Mouse (Mus musculus) adrenal gland, postnatal 0 days (tissue): ENCODE results near the gene Msrb1. TPM values are rescaled to one million over a fixed set of nuclear protein-coding genes. Genes with fewer than 3 reads are reported as not detected.

ENCODE experiments used
- polyA plus RNA-seq: library from polyadenylated mRNA; unstranded; fragments of >200 nt; fragmentation: Nextera tagmentation; extraction: Ambion mirVana; gene quantifications from 2 replicates; pipeline ENCODE4 v1.2.1, GENCODE M21; 2015

Gene Msrb1
- 47.7 and 55.8 TPM in 2 replicates for polyA plus RNA-seq

DNA sequence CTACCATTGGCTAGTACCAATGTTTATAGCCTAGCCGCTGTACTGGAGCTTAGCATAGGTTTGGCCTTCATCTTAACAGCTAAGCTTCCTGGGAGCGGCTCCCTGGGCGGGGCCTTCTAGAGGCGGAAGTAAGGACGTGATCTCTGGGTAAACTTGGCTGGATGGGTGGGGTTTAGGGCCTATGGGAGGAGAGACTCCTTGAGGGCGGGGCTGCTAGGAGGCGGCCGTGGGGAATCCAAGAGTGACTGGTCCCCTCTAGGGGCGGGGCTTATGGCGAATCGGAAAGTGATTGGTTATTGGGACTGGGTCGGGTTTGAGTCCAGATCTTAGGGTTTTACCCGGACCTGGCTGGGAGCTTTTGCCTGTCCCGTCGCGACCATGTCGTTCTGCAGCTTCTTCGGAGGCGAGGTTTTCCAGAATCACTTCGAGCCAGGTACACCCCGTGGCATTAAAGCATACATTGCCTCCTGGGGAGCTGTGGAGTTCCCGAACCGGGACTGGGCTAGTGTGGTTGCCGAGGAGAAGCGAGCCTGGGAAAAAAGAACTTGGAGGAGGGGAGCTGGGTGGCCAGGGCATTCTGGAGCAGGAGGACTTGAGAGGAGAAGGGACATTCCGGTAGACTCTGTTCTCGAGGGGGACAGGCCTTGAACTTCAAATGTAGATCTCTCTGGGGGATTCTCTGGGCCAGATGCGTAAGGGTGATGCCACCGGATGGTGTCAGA is at the start of gene Msrb1:
Gene Msrb1, plus strand, starts transcription at position 313 of the 722 bp plus-strand sequence.

DNA sequence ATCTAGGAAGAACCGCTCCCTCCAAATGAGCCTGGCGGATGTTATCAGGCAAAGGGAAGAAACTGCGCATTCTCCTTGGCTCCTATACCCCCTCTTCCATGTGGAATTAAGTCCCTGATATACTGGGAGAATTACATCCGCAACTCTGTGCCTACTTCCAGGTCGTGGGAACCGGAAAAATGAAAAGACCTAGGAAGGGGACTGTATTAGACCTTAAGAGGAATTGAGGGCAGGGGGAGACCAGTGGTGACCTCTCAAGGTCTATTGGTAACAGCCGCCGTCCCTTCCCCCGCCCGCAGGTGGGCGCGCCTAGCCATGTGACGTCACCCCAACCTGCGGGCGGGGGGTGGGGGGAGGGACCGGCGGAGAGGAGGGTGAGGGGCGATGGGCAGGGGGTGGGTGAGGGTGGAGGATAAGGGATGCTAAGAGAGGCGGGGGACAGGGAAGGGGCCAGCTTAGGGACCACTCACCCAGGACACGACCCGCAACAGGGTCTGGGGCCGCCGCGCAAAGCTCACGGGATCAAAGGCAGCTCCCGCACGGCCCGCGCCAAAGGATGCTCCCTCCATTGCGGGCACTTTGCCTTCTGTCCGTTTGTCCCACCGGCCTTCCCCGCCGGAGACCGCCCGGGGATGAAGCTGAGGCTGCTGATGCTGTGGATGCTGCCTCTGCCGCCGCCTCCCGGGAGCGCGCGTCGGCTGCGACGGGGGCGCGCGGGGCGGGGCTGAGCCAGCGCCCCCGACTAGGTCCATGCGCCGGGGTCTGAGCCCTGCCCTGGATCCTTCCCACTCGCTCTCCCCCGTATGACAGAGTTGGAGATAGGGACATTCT is 47.0 kb upstream of the Msrb1 start, which contains the start of gene Syngr3:
Gene Syngr3, minus strand, starts transcription at position 705 of the 831 bp plus-strand sequence.

DNA sequence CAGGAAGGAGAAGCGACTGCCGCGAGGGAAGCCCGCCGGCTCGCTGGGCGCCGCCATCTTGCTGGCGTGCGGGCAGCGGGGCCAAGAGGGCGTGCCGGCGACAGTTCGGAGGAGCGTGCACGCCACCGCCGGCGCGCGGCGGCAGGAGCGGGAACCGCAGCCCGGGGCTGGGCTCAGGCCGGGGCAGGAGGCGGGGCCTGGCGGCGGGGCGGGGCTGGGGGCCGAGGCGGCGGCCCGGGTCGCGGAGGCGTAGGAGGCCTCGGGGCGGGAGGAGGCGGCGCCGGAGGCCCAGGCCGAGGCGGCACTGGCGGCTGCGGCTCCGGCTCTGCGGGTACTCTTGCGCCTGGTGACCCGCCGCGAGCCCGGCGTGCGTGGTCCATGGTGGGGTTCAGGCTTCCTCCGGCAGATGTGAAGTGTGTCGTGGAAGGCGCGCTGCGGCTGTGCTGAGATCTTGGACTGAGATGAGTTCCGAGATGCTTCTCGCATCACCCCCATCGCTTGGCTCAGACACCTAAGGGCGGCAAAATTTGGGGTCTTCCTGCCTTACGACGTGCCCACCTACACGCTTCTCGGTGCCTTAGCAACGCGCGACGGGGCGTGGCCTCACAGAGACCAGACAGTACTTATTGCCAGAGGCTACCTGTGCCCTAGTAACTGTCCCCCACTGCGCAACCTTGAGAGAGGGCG is 40.3 kb upstream of the Msrb1 start, which contains the start of the genes Gfer and Noxo1:
Gene Gfer, minus strand, starts transcription at position 146 of the 687 bp plus-strand sequence.
Gene Noxo1, plus strand, starts transcription at position 224 of the 687 bp plus-strand sequence.

DNA sequence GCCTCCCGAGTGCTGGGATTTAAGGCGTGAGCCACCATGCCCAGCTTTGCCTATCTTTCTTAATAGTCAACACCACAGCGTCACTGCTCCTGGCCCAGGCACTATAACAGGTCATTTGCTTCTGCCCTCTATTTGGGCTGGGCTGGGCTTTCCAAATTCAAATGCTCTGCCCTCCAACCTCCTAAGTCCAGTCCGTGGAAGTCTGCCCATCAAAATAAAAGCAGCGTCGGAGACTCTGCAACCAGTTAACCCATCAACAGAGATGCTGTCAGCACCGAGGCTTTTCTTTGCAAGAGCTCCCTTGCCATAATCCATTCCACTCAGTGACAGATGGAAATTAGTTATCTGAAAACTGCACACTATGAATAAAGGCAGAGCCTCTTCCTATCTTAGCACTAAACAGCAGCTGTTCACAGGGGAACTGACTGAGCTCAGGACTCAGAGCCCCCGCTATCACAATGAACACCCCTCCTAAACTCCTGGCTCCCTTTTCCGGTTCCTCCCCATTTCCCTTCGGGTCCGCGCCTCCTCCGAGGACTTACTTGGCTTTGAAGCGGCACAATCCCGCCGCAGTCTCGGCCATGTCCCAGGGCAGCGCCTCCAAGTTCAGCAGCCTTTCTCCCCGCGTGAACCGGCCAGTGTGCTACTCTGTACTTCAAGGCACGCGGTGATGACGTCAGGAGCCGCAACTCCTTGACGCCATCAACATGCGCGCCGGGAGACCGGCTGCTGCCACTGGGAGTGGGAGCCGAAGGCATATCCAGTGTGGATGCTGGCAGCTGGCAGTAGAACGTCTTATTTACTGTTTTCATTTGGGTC is 29.3 kb upstream of the Msrb1 start, which contains the start of gene Tbl3:
Gene Tbl3, minus strand, starts transcription at position 679 of the 819 bp plus-strand sequence.

DNA sequence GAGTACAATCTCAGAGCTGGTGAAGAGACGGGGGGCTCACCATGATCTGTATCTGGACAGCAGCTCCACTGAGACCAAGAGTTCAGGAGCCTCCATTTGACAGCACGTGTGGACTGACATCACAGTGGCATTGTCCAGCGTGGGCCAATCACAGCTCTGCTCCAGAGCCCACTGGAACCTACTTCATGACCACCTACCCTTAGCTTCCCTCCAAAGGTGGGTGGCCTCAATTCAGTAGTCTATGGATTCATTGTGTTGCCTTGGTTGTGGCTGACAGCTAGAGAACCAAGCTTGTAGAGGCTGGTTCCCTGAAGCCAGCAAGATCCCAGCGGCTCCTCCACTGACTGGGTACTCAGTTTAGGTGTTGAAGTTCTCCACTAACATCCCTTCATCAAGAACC is 18.5 kb upstream of the Msrb1 start, which contains the start of the genes Rnf151 and Rps2:
Gene Rnf151, minus strand, starts transcription at position 121 of the 400 bp plus-strand sequence.
Gene Rps2, plus strand, starts transcription at position 174 of the 400 bp plus-strand sequence.

DNA sequence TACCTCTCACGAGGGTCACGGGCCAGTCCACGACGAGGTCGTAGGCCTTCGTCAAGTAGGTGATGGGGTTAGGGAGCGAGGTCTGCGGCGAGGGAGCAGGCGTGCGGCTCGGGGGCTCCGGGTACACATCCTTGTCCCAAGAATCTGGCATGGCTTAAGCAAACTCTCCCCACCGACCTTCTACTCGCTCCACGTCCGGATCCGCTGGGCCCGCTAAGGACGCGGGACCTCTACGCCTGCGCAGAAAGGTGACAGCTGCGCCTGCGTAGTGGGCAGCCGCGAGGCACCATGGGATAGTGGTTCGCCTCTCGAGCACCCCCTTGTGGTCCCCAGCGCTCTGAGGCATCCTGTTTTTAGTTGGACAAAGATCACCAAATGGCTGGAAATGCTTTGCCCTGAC is 12.3 kb upstream of the Msrb1 start, which contains the start of gene Ndufb10:
Gene Ndufb10, minus strand, starts transcription at position 295 of the 400 bp plus-strand sequence.

DNA sequence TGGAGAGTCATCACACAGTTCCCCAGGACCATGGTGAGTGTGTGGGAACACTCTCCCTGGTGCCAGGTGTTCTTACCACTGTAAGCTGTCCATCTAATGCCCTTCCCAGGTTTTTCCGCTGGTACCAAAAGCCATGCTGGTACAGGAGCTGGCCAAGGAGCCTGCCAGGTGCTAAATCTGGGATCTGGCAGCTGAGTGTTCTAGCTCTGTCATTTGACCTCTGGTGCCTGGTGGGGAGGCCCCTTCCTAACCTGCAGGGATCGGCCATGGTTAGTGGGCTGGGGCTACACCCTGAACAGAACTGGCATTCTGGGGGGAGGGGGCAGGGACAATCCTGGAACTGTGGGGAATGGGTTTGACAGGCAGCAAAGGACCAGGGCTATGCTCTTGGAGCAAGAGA is 8.8 kb upstream of the Msrb1 start, which contains the start of gene Rpl3l:
Gene Rpl3l, plus strand, starts transcription at position 203 of the 400 bp plus-strand sequence.

DNA sequence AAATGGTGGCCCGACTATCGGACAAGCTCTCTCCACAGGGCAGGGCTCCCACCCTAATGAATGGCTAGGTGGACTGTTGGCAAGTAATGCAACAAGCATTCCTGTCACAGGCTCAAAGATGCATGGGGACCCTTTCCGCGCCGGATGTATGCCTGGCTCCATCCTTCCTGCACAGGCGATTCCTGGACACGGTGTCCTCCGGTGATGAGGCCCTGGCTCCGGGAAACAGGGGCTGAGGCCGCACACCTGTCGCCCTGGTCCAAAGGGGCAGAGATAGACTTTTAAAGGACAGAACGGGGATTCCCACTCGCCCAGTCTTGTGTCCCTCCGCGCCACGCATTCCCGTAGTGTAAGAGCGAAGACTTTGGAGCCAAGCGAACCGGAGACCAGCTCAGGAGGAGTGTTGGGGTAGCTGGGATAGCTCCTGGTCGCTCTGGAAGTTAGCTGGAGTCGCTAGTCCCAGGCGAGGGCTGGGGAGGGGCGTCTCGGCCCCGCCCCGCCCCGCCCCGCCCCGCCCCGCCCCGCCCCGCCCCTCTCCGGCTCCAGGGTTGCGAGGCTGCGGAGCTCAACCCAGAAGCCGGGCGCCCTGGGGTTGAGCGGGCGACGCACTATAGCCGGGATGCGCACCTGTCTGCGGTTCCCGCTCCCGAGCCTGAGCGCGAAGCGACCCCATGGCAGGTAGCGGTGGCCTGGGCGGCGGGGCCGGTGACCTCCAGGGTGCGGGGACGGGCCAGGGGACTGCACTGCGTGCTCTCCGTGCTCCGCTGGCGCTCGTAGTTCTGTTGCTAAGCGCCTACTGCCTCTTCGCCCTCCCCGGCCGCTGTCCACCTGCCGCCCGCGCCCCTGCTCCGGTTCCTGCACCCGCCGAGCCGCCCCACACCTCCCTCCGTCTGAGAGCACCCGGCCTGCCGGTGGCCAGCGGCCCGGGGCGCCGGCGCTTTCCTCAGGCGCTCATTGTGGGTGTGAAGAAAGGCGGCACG is 16.3 kb downstream of the Msrb1 start, which contains the start of gene Hs3st6:
Gene Hs3st6, plus strand, starts transcription at position 574 of the 980 bp plus-strand sequence.

Other genes starting within 250 kb of the Msrb1 start
- gene Caskin1, start 248.0 kb upstream of the Msrb1 start, polyA plus RNA-seq, result 7.2 and 10.6 TPM in 2 replicates
- gene Traf7, start 208.7 kb upstream of the Msrb1 start, polyA plus RNA-seq, result 37.0 and 46.7 TPM in 2 replicates
- gene Rab26, start 202.4 kb upstream of the Msrb1 start, polyA plus RNA-seq, result 1.3 and 1.8 TPM in 2 replicates
- gene Pkd1, start 186.8 kb upstream of the Msrb1 start, polyA plus RNA-seq, result 16.5 and 20.0 TPM in 2 replicates
- gene Tsc2, start 104.0 kb upstream of the Msrb1 start, polyA plus RNA-seq, result 20.9 and 23.8 TPM in 2 replicates
- gene Nthl1, start 104.0 kb upstream of the Msrb1 start, polyA plus RNA-seq, result 13.6 and 14.1 TPM in 2 replicates
- gene Slc9a3r2, start 86.3 kb upstream of the Msrb1 start, polyA plus RNA-seq, result 61.7 and 66.2 TPM in 2 replicates
- not detected in 2 replicates for gene Npw, start 78.2 kb upstream of the Msrb1 start, polyA plus RNA-seq
- 11.8 and 14.9 TPM in 2 replicates for gene Zfp598, start 67.0 kb upstream of the Msrb1 start, polyA plus RNA-seq
- 14.5 and 51.8 TPM in 2 replicates for gene Syngr3, start 46.7 kb upstream of the Msrb1 start, polyA plus RNA-seq
- gene Gfer, start 40.5 kb upstream of the Msrb1 start, polyA plus RNA-seq, result 36.3 and 36.6 TPM in 2 replicates
- gene Noxo1, start 40.4 kb upstream of the Msrb1 start, polyA plus RNA-seq, result 1.6 and 2.0 TPM in 2 replicates
- gene Tbl3, start 29.0 kb upstream of the Msrb1 start, polyA plus RNA-seq, result 21.3 and 34.2 TPM in 2 replicates
- gene Rnf151, start 18.6 kb upstream of the Msrb1 start, polyA plus RNA-seq, result not detected in 2 replicates
- gene Rps2, start 18.5 kb upstream of the Msrb1 start, polyA plus RNA-seq, result 872 and 948 TPM in 2 replicates
- 222 and 254 TPM in 2 replicates for gene Ndufb10, start 12.2 kb upstream of the Msrb1 start, polyA plus RNA-seq
- gene Rpl3l, start 8.8 kb upstream of the Msrb1 start, polyA plus RNA-seq, result 0.46 and 0.58 TPM in 2 replicates
- 4.2 and 12.5 TPM in 2 replicates for gene Hs3st6, start 16.3 kb downstream of the Msrb1 start, polyA plus RNA-seq
- gene Meiob, start 67.6 kb downstream of the Msrb1 start, polyA plus RNA-seq, result 1.0 and 1.3 TPM in 2 replicates
- 56.0 and 73.6 TPM in 2 replicates for gene Hagh, start 103.5 kb downstream of the Msrb1 start, polyA plus RNA-seq
- 19.9 and 26.7 TPM in 2 replicates for gene Fahd1, start 113.7 kb downstream of the Msrb1 start, polyA plus RNA-seq
- 0.32 and 0.88 TPM in 2 replicates for gene Igfals, start 129.4 kb downstream of the Msrb1 start, polyA plus RNA-seq
- 47.2 and 66.1 TPM in 2 replicates for gene Nubp2, start 149.7 kb downstream of the Msrb1 start, polyA plus RNA-seq
- 35.1 and 41.0 TPM in 2 replicates for gene Spsb3, start 150.0 kb downstream of the Msrb1 start, polyA plus RNA-seq
- 23.7 and 39.5 TPM in 2 replicates for gene Eme2, start 158.4 kb downstream of the Msrb1 start, polyA plus RNA-seq
- 124 and 213 TPM in 2 replicates for gene Mrps34, start 158.5 kb downstream of the Msrb1 start, polyA plus RNA-seq
- 122 and 135 TPM in 2 replicates for gene Nme3, start 159.9 kb downstream of the Msrb1 start, polyA plus RNA-seq
- gene Mapk8ip3, start 200.3 kb downstream of the Msrb1 start, polyA plus RNA-seq, result 22.8 and 25.6 TPM in 2 replicates
- 40.1 and 42.0 TPM in 2 replicates for gene Jpt2, start 224.0 kb downstream of the Msrb1 start, polyA plus RNA-seq